Mouse (Mus musculus) midbrain, embryonic 11.5 days (tissue): ENCODE measurements around the gene Elmo3. TPM values are rescaled to one million over a fixed set of nuclear protein-coding genes. Genes with fewer than 3 reads are reported as not detected.

ENCODE experiments used
- ATAC-seq: fragments of 200-750 bp; cut with Nextera tagmentation; 2 replicates; pipeline ENCODE4 v1.8.0; 2017; ENCODE audit warnings: moderate TSS enrichment, moderate library complexity; ENCODE audit not compliant: low FRiP score
- DNase-seq: peaks from one replicate; pipeline ENCODE4 v3.0.0; 2015; ENCODE audit warnings: low spot score; ENCODE audit errors: missing footprints
- H3K27ac ChIP-seq: fragments of 300-500 bp; sonication (generic); 2 replicates; pipeline ENCODE4 v1.5.1; 2014; ENCODE audit warnings: low read depth, low read length
- H3K27me3 ChIP-seq: fragments of 300-500 bp; sonication (generic); 2 replicates; pipeline ENCODE4 v1.6.1; 2014; ENCODE audit warnings: mild to moderate bottlenecking, low read length, moderate library complexity, mixed read lengths; ENCODE audit not compliant: control insufficient read depth, insufficient read depth
- H3K36me3 ChIP-seq: fragments of 300-500 bp; sonication (generic); 2 replicates; pipeline ENCODE4 v1.6.1; 2014; ENCODE audit warnings: mild to moderate bottlenecking, low read length, moderate library complexity, mixed read lengths; ENCODE audit not compliant: control insufficient read depth, insufficient read depth
- H3K4me1 ChIP-seq: fragments of 300-500 bp; sonication (generic); 2 replicates; pipeline ENCODE4 v1.6.1; 2014; ENCODE audit warnings: low read length; ENCODE audit not compliant: control insufficient read depth, insufficient read depth
- H3K4me2 ChIP-seq: fragments of 300-500 bp; sonication (generic); 2 replicates; pipeline ENCODE4 v1.6.1; 2014; ENCODE audit warnings: mild to moderate bottlenecking, moderate library complexity
- H3K4me3 ChIP-seq: fragments of 300-500 bp; sonication (generic); 2 replicates; pipeline ENCODE4 v1.5.1; 2014; ENCODE audit warnings: low read depth, low read length
- H3K9ac ChIP-seq: fragments of 300-500 bp; sonication (generic); 2 replicates; pipeline ENCODE4 v1.6.1; 2014; ENCODE audit warnings: low read length
- H3K9me3 ChIP-seq: fragments of 300-500 bp; sonication (generic); 2 replicates; pipeline ENCODE4 v1.6.1; 2016; ENCODE audit warnings: low read length; ENCODE audit not compliant: control insufficient read depth
- WGBS: fragments of 180-500 bp; shearing (Covaris S2); extraction: QIAGEN DNeasy Blood & Tissue Kit; methylation state at CpG from one replicate; pipeline ENCODE4 v1.1.7; 2014; 5-methylcytosine and 5-hydroxymethylcytosine counted together
- polyA plus RNA-seq: library from polyadenylated mRNA; unstranded; fragments of >200 nt; fragmentation: Nextera tagmentation; extraction: Ambion mirVana; gene quantifications from 2 replicates; pipeline ENCODE4 v1.2.1, GENCODE M21; 2014

The Elmo3 gene
- polyA plus RNA-seq, 1 experiment from 2014 or later, result 1.8 TPM

GRCm38 (mm10) chr8:105303874-105304273, 1.5 kb upstream of the Elmo3 start:
- WGBS, result 90% methylated on average over 9 of the region's 9 CpGs
- H3K27me3 ChIP-seq, result no peaks in the 10 kb centered on the region
- H3K9ac ChIP-seq, result no peak overlapping the region
- H3K4me1 ChIP-seq, result peaks cover 10% of the 10 kb centered on the region
- H3K9me3 ChIP-seq, result no peaks in the 10 kb centered on the region
- DNase-seq (no peak), ATAC-seq (no peak)
- H3K36me3 ChIP-seq, result peaks cover 28% of the 10 kb centered on the region
- no peak overlapping the region for H3K4me2 ChIP-seq
- H3K27ac ChIP-seq, result no peak overlapping the region
- H3K4me3 ChIP-seq, result no peak overlapping the region

DNA sequence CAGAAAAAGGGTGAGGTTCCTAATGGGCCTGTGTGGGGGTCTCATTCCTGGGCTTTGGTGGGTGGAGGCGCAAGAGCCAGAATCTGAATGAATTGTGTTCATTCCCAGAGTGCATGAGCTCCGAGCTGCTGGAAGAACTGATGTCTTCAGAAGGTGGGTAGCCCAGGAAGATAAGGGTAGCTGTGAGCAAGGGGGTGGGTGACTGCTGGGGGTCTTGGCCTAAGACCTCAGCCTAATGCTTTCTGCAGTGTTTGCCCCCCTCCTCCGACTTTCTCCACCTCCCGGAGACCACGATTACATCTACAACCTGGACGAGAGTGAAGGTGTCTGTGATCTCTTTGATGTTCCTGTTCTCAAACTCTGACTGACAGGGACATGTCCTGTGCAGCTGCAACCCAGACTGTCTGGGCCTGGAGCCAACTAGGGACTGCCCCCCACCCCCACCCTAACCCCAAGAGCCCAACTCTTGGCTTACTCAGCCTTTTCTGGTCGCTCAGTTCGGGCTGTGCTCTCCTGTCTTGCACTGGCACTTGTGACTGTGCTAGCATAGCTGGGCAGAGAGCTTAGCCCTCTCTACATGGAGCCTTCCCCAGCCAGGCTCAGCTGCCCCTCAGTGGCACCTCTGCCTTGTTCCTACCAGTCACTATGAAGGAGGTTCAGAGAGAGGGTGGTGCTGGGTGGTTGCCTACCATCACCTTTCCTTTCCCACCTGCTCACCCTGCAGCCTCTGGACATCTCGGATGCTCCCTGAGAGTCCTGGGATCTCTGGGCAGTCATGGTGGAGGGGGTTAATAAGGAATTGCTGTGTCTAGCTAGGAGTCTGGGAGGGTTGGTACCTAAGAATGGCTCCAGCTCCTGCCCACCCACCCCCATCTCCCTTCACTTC, 833 bp upstream of the Elmo3 start:
- peaks cover 28% of the 10 kb centered on the region for H3K36me3 ChIP-seq
- ATAC-seq, result no peak

DNA sequence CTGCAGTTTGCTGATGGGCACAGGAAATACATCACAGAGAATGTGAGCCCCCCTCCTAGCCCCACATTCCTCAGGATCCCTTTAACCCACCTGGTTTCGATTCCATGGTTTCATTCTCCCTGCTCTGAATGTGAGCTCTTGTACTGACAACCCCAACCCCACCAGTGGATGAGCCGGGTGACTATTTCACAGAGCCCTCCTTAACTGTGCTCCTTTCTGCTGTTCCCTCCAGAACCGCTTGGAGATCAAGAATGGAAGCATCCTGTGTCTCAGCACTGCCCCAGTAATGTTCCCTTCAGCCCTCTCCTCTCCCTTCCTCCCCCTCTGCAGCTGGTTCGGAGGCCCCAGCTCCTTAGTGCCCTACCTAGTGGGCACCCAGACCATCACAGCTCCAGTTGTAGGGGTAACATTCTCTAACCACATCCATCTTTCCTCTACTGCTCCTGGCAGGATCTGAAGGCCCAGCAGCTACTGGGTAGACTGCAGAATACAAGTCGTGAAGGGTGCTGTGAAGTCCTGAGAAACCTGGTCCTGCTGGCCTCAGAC, 818 bp downstream of the Elmo3 start:
- Histone ChIP-seq H3K36me3 (peaks cover 18% of the 10 kb centered on the region), H3K27ac (0 out of 2 replicates have a peak overlapping the region, but pooled peaks have one; percentile 20), H3K4me1 (peaks cover 8% of the 10 kb centered on the region), H3K4me2 (peak overlapping the region; percentile 14; the same call in 1 of the 2 replicates), H3K27me3 (no peaks in the 10 kb centered on the region), H3K9ac (no peak overlapping the region), H3K9me3 (no peaks in the 10 kb centered on the region), H3K4me3 (no peak overlapping the region)
- ATAC-seq, result peak; percentile 23; the same call in 1 of the 2 replicates
- 61% methylated on average over 5 of the region's 5 CpGs for WGBS
- peak; percentile 77 for DNase-seq

More for the DNA sequence above, 833 bp upstream of the Elmo3 start:
- Histone ChIP-seq H3K4me1 (peaks cover 8% of the 10 kb centered on the region), H3K27me3 (no peaks in the 10 kb centered on the region), H3K4me3 (no peak overlapping the region), H3K27ac (no peak overlapping the region), H3K9me3 (no peaks in the 10 kb centered on the region), H3K4me2 (no peak overlapping the region), H3K9ac (no peak overlapping the region)
- DNase-seq, result peak; percentile 82
- WGBS, result 84% methylated on average over 9 of the region's 9 CpGs

DNA sequence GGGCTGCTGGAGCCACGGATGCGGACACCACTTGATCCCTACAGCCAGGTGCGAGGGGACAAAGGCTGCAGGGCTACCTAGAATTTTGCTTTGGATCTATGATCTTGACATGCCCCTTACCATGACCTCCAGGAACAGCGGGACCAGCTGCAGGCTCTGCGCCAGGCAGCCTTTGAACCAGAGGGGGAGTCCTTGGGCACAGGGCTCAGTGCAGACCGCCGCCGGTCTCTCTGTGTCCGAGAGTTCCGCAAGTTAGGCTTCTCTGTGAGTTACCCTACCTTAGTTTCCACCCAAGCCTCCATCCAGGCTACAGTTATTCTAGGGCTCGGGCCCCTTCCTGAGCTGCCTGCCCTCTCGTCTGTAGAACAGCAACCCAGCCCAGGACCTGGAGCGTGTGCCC, 2.3 kb downstream of the Elmo3 start:
- Histone ChIP-seq H3K27me3 (no peaks in the 10 kb centered on the region), H3K27ac (no peak overlapping the region), H3K9ac (no peak overlapping the region), H3K9me3 (no peaks in the 10 kb centered on the region), H3K4me2 (no peak overlapping the region), H3K36me3 (peaks cover 9% of the 10 kb centered on the region; the same call in 1 of the 2 replicates), H3K4me3 (no peak overlapping the region), H3K4me1 (peaks cover 8% of the 10 kb centered on the region)
- 94% methylated on average over 13 of the region's 13 CpGs for WGBS
- ATAC-seq (no peak), DNase-seq (peak; percentile 35)

GRCm38 (mm10) chr8:105308428-105308827, 3.0 kb downstream of the Elmo3 start:
- DNase-seq (no peak), ATAC-seq (no peak)
- no peak overlapping the region for H3K27ac ChIP-seq
- 92% methylated on average over 10 of the region's 10 CpGs for WGBS
- H3K4me3 ChIP-seq, result no peak overlapping the region
- H3K9me3 ChIP-seq, result no peaks in the 10 kb centered on the region
- H3K4me1 ChIP-seq, result peaks cover 8% of the 10 kb centered on the region
- no peak overlapping the region for H3K9ac ChIP-seq
- no peak overlapping the region for H3K4me2 ChIP-seq
- peaks cover 13% of the 10 kb centered on the region; the same call in 1 of the 2 replicates for H3K36me3 ChIP-seq
- H3K27me3 ChIP-seq, result no peaks in the 10 kb centered on the region

DNA sequence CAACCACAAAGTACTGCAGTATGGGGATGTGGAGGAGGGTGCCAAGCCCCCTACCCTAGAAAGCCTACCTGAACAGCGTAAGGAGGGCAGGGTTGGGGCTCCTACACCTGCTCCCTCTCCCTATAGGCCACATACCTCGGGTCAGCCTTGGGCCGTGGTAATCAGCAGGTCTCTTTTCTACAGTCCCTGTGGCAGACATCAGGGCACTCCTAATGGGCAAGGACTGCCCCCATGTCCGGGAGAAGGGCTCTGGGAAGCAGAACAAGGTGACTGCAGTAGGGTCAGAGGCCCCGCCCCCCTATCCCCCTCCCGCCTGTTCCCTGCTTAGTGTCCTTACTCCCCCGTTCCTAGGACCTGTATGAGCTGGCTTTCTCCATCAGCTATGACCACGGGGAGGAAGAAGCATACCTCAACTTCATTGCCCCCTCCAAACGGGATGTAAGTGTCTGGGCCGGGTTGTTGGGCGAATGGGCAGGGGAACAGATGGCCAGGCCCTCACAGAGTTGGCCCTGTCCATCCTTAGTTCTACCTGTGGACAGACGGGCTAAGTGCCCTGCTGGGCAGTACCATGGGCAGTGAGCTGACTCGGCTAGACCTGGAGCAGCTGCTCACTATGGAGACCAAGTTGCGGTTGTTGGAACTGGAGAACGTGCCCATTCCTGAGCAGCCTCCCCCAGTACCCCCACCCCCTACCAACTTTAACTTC, 3.9 kb downstream of the Elmo3 start:
- H3K36me3 ChIP-seq, result peaks cover 15% of the 10 kb centered on the region
- H3K4me1 ChIP-seq, result peaks cover 8% of the 10 kb centered on the region
- no peak overlapping the region for H3K27ac ChIP-seq
- no peak overlapping the region for H3K4me3 ChIP-seq
- no peaks in the 10 kb centered on the region for H3K9me3 ChIP-seq
- peak; percentile 44 for DNase-seq
- ATAC-seq, result no peak
- H3K4me2 ChIP-seq, result no peak overlapping the region
- H3K27me3 ChIP-seq, result no peaks in the 10 kb centered on the region
- H3K9ac ChIP-seq, result no peak overlapping the region
- 86% methylated on average over 15 of the region's 15 CpGs for WGBS

DNA sequence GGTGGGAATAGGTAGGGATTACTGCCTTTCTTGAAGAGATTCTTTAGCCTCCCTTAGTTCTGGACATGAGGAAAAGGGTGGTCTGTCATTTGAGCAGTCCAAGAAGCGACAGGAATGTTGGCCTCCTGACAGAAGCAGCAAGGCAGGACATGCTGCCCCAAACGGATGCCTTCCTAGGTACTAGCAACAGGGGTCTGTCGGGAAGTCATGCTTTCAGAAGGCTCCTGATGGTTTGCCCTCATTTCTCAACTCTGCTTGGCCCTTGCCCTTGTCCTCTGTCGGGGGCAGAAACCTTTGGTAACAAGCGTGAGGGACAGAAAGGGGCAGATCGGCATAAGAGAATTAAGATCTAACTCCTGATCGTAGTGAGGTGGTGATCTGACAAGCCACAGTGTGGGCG, 4.7 kb downstream of the Elmo3 start:
- Histone ChIP-seq H3K4me2 (no peak overlapping the region), H3K4me1 (peaks cover 8% of the 10 kb centered on the region), H3K9me3 (no peaks in the 10 kb centered on the region), H3K4me3 (no peak overlapping the region), H3K27ac (no peak overlapping the region), H3K36me3 (peaks cover 15% of the 10 kb centered on the region), H3K27me3 (no peaks in the 10 kb centered on the region), H3K9ac (no peak overlapping the region)
- WGBS, result 85% methylated on average over 8 of the region's 8 CpGs
- ATAC-seq (no peak), DNase-seq (peak; percentile 44)

DNA sequence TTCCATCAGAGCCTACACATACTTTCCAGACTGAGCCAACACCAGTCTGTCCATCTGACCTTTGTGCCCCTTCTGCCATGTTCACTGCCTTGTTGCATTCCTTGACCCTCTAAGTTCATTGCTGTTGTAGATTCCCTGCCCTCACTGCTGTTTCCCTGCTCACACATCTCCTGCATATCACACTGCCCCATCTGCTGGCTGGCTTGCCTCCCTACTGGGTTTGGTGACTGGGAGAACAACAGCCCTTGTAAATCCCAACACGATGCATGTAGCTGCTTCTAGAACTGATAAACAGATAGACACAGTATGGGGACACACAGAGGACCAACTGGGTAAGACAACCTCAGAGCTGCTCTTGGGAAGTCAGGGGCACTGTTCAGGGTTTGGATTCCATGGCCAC, 6.3 kb downstream of the Elmo3 start:
- Histone ChIP-seq H3K27ac (no peak overlapping the region), H3K4me1 (no peaks in the 10 kb centered on the region), H3K9ac (no peak overlapping the region), H3K27me3 (no peaks in the 10 kb centered on the region), H3K4me3 (no peak overlapping the region), H3K36me3 (peaks cover 15% of the 10 kb centered on the region), H3K9me3 (no peaks in the 10 kb centered on the region), H3K4me2 (no peak overlapping the region)
- peak; percentile 56 for DNase-seq
- no peak for ATAC-seq
- WGBS, result 79% methylated on average over 1 of the region's 1 CpGs
